Mouse (Mus musculus): Measurements from ENCODE around the gene Eif4e1b. TPM values are rescaled to one million over a fixed set of nuclear protein-coding genes. Genes with fewer than 3 reads are reported as not detected.
A peak's percentile ranks its signal among the peaks of the same experiment; 100 is the strongest.

Eif4e1b gene
- not detected for total RNA-seq (2022)

DNA sequence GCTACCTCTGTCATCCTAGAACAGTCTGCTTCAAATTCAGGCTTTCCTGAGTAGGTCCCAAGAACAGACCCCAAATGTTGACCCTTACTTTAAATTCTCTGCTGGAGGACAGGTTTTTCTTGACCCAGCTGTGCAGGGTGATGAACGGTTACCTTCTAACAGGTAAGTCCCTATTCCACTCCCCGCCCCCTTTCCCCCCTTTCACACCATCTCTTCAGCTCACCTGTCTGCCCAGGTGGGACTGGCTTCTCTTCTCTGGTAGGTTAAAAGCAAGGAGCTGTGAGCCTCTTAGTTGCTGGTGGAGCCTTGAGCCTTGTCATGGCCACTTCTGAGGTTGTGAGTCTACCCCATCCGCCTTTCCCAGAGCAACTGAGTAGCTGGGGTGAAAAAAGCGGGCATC lies at the start of gene Eif4e1b:
Eif4e1b (plus strand) TSS at position 301 of the 400 bp plus-strand sequence.
- DNase-seq, result no peak

- DNase-seq, result no peak
Measured at GRCm38 (mm10) chr13:54736931-54737330, 46.9 kb upstream of the Eif4e1b start.

- no peak for DNase-seq
Measured at GRCm38 (mm10) chr13:54737488-54738212, 46.1 kb upstream of the Eif4e1b start.

- DNase-seq, result no peak
Measured at GRCm38 (mm10) chr13:54738213-54738601, 45.6 kb upstream of the Eif4e1b start.

GRCm38 (mm10) chr13:54746110-54746509 lies 37.7 kb upstream of the Eif4e1b start:
- no peak for DNase-seq

- no peak for DNase-seq
Measured at GRCm38 (mm10) chr13:54746896-54747295, 36.9 kb upstream of the Eif4e1b start.

DNA sequence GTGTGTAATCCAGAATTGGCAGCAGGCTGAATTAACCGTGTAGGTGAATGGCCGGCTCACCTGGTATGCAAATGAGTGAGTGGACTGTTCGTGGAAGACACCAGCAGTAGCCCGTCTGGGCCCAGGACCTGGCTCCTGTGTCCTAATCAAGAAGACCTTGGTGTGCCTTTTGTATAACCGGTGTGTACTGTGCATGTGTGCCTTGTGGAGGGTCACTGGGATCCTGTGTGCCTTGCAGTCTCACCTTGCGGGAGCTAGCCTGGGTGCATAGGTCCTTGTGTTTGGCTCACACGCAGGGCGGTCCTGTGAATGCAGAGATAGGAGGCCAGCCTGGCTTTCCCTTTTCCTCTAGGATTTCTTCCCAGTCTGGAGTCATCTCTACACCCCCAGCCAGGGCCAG lies 35.6 kb upstream of the Eif4e1b start:
- DNase-seq, result no peak

- DNase-seq, result no peak
Measured at GRCm38 (mm10) chr13:54748721-54749060, 35.1 kb upstream of the Eif4e1b start.

DNA sequence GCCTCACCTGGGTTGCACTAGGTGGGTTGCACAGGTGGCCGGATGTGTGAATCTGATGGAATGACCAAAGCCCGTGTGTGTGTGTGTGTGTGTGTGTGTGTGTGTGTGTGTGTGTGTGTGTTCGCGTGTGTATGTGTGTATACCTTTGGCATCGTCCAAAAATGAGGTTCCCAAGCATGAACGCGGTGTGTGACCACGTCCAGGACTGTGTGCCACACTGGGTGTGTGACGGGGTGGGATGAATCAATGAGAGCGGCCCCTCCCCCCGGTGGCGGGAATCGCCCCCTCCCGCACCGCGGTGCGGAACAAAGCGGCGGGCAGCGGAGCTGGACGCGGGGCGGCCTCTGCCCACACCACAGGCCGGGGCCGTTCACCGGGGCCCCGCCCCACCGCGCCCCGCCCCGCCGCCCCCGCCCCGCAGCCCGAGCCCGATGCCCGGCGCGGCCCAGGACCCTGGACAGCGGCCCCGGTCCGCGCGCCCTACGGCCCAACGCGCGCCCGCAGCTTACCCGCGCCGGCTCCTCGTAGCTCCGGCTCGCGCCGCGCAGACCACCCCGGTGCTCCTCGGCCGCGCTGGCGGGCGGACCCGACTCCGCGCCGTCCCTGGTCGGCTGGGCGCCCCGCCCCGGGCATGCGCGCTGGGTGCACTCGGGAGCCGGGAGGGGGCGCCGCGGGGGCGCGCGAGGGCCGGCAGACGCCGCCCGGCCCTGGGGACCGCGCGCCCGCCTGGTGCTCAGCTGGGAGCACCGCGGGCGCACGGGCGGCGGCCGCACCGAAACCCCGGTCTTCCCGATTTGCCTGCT lies 34.5 kb upstream of the Eif4e1b start:
- DNase-seq, result peak; percentile 11

GRCm38 (mm10) chr13:54749864-54750411 lies 33.9 kb upstream of the Eif4e1b start, which contains the start of gene Gprin1:
TSS of gene Gprin1 (minus strand) at chr13:54749874.
- DNase-seq, result no peak

DNA sequence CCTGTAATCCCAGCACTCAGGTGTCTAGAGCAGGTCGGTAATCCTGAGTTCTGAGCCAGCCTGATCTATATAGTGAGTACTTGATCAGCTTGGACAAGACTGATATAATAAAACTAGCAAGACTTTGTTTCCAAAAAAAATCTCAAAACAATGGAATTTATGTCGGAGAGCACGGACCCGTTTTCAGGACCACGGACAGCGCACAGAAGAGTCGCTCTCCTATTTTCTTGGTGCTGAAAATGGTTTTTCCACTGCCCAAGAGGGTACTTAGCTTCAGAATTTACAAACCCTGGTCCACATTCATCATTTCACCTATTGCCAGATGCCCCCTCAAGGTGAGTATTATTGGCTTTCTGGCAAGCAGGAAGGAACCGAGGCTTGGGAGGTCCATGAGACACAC lies 33.1 kb upstream of the Eif4e1b start:
- DNase-seq, result no peak

DNA sequence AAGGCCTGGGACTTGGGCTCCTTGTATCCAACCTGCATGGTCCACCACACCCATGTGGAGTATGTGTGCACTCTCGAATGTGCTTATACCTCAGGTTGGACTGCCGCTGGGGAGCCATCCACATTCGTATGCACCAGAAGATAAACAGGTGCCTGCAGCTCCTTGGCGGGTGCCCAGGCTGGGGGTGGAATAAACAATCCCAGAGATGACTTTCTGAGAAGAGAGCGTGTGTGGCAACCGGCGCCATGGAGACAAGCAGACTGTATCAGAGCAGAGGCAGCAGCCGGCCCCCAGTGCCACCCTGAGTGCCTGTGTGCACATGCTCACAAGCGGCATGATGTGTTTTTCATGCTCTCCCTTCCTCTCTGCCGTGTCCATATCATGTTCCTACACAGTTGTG lies 31.1 kb upstream of the Eif4e1b start:
- no peak for DNase-seq

GRCm38 (mm10) chr13:54753733-54754132 lies 30.1 kb upstream of the Eif4e1b start:
- no peak for DNase-seq

GRCm38 (mm10) chr13:54754169-54755080 lies 29.4 kb upstream of the Eif4e1b start:
- DNase-seq, result no peak

DNA sequence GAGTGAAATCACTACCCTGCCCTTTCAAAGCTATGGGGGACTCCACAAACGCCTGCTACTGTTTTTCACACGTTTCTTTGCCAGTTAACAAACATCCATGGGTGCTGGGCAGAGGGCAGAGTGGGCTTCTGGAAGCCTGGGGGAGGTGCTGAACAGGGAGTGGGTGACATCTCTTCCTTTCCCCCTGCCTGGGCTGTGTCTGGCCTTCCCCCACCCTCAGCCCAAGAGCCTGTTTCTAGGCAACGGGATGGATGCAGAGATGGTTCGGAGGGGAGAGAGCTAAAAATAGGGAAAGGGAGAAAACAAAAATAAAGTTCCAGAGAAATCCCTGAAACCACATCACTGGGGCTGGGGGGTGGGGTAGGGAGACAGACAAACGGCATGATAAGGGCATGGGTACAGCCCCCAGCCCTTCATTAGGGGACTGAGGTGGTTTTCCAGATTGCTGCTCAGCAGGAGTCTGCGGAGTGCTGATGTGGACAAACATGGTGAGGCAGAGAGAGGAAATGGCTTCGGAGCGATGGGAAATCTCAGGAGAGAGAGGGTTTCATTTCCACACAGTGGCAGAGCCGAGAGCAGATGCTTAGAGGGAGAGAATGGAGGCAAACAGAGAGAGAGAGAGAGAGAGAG lies 28.5 kb upstream of the Eif4e1b start:
- DNase-seq, result no peak

GRCm38 (mm10) chr13:54756156-54756712 lies 27.6 kb upstream of the Eif4e1b start:
- DNase-seq, result no peak

DNA sequence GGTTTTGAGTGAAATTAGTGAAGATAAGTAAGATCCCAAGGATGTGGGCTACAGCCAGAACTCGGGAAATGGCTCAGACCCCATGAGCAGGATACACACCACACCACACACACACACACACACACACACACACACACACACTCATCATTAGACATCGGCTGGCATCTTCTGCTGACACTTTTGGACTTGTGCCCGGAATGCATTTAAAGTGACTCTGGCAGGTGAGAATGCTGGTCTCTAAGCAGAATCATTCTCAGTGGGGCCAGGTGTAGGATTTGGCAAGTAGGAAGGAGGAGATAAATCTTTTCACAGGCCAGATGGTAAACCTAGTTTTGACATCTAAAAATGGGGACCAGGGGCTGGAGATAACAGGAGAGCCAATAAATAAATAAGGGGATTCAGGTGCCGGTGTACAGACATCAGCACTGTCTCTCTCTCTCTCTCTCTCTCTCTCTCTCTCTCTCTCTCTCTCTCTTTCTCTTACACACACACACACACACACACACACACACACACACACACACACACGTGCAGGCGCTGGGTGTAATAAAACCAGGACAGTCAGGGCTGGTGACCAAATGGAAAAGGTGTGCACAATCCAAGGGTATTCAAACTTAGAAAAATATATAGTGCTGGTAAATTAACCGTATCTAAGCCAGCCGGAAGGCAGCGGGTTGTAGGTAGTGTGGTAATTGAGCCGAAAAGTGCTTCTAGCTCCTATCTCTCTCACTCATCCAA lies 26.5 kb upstream of the Eif4e1b start:
- no peak for DNase-seq

DNA sequence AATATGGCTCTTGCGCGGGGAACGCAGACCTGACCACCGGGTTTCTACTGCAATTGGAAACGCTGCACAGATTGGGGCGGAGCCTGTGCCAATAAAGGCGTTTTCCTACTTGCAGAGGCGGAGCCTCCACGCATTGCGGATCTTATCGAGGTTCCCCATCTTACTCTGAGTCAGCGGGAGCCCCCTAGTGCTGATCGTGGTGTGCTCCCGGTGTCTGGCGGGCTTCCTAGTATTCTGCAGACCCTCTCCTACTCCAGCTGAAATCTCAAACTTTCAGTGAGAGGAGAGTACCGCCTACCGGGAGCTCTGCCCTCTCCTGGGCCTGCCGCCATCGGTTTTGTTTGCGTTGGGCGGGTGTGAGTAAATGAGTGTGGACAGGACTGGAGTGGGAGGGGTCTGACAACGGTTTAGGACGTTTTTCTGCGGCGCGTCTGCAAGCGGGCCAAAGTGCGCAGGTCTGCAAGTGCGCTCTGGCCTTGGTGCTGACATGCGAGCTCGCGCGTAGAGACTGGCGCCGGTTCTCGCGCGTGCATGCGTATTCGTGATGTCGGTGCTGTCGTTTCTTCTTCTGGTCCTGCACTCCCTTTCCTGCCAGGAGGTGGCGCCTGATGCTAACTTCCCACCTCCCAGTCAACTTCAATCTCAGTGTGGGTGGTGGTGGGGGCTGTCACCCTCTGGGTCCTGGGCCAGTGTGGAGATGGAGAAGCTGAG lies 25.6 kb upstream of the Eif4e1b start:
- peak; percentile 74 for DNase-seq

- no peak for DNase-seq
Measured at GRCm38 (mm10) chr13:54758756-54759470, 24.9 kb upstream of the Eif4e1b start.

DNA sequence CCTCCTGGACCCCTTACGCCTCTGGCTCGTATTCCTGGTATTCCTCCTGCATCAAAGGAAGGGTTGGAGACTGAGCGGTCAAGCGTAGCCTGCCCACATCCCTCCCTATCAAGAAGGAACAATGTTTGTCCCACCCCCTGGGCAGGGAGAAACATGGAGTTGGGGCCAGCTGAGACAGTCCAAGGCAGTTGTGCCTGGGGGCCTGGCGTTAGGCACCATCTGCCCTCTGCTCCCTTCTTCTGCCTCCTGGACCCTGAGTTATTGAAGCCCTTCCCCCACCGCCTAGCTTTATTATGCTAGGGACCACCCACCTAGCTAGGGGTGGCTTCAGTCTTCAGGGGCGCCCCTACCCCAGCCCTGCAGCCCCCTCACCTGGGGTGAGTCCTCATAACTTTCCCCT lies 24.3 kb upstream of the Eif4e1b start:
- DNase-seq, result no peak
